Mouse (Mus musculus): Measurements from ENCODE around the gene Csf3.
"Not testable (repeated sequence)": the region's sequence is repeated elsewhere in the genome, so short reads cannot be mapped to it uniquely, and the experiment has no call there.

Gene Csf3

DNA sequence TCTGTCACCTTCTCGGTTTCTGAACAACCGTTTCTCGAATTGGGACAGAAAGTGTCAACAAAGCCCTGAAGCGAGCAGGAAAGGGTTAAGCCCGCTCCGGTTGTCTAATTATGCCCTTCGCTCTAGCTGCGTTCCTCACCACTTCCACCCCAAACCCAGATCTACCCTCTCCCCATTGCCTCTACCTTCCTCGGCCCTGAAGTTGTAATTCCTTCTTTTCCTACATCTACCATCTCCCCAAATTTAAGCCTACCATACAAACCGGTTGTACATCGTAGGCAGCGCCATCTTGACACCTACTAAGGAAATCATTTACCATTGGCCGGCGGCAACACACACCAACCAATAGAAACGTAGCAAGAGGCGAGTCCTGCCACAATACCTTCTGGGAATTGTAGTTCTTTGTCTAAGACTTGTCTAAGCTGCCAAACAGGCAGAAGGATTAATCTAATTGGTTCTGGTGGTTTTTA, 28.1 kb downstream of the Csf3 start, which contains the start of gene Med24:
TSS of gene Med24 (minus strand) at position 317 of the 470 bp plus-strand sequence.
- DNase-seq (ENCODE audit: extremely low spot score), result peak; percentile 89

DNA sequence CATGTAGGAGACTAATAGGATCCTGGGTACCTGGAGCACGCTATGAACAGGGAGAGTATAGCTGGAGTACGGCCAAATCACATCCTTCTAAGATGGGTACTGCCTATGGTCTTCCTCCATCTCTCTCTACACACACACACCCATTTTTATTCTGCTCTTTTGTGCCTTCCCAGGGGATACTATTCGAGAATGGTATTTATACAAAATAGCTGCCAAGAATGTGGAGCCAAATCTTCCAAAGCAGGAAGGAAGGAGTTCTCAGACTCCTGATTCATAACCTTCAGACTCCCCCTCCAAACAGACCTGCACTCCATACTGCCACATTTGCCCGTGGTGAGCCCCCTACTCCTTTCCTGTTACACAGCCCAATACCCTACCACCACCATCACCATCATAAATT, 29.7 kb downstream of the Csf3 start:
- DNase-seq (ENCODE audit: extremely low spot score), result no peak

DNA sequence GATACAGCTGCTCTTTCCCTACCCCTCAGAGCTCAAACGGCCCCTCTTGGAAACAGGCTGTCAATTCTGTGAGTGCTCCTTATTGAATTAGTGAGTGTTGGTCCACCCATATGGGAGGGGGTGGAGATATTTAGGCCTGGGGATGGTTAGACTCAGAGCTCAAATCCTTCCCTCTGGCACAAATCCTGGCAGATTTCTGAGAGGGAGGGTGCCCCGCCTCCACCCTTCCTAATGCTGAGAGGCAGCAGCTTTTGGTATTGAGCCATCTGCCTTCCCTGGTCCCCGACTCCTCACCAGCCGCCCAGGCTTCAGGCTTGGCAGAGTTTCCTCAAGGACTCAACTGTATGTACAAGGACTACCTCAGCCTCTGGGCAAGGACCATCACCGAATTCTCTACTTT, 30.1 kb downstream of the Csf3 start:
- no peak for DNase-seq (ENCODE audit: extremely low spot score)

DNA sequence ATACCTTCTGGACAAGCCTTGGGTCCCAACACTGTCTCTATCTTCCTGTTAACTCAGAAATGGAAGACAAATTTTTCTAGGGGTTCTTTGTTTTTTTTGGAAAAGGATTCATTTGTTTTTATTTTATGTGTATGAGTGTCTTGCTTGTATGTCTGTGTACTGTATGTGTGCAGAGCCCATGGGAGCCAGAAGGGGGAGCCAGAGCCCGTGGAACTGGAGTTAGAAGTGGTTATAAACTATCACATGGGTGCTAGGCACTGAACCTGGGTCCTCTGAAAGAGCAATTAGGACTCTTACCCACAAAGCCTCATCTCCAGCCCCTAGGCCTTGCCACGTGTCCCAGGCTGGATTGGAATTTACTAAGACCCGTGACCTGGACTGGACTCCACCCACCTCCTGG, 33.0 kb downstream of the Csf3 start:
- DNase-seq (ENCODE audit: extremely low spot score), result no peak

DNA sequence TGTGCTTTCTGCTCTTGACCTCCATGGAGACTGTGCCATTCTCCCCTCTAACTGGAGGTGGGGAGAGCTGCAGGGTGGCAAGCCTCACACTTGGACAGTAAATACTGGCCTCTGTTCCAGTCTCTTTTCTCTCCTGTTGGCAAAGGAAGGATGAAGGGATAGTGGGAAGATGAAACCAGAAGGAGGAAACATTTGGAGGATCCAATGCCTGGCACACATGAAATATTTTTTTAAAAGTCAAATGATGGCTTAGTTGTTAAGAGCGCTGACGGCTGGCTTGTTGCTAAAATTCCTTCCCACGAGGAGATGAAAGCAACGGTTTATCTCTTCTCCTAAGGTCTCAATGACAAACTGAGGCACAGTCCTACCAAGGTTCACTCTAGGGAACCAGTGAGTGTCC, 34.0 kb downstream of the Csf3 start:
- no peak for DNase-seq (ENCODE audit: extremely low spot score)

DNA sequence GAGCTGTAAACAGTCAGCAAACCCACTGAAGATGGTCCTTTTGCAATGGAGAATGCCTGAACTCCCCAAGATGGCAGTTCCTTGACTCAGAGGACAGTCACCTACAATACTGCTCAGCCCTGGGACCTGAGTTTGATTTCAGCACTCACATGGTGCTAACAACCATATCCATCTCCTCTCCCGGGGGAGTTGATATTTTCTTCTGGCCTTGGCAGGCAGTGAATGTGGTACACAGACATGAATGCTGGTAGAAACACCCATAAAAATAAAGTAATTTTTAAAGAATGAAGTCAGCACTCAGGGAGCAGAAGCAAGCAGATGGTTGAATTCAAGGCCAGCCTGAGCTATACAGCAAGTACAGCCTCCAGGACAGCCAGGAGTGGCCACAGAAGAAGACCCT, 35.1 kb downstream of the Csf3 start:
- no peak for DNase-seq (ENCODE audit: extremely low spot score)

DNA sequence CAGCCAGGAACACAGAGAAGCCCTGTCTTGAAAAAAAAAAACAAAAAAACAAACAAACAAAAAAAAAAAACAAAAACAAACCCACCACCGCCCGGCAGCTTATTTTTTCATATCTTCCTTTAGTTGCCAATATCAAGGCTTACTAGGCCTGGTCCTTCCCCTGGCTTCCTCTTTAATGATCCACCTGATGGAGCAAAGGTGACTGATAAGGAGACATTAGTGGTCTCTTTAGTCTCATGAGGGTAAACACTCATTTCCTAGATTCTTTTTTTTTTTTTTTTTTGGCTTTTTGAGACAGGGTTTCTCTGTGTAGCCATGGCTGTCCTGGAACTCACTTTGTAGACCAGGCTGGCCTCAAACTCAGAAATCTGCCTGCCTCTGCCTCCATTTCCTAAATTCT, 36.2 kb downstream of the Csf3 start:
- not testable (repeated sequence) for DNase-seq (ENCODE audit: extremely low spot score)

DNA sequence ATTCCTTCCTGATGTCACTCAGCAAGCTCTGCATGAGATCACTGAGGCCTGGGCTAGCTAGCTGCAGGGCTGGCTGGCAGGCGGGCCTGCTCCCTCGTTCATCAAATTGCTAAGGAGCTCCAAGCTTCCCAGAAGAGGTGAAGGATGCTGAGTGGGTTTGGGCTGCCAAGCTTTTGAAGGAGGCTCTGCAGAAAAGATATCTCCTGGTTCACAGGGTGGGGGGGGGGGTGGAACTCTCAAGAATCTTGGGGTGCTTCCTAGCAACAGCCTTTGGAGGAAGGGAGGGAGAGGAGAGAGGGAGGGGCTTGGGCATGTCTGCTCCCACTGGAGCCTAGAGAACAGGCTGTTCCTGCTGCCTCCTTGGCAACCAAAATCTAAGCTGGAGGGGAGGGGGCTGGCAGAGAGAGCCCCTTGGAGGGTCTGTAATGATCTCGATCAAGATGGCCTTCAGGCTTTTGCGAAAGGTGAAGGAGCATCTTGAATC, 37.4 kb downstream of the Csf3 start:
- no peak for DNase-seq (ENCODE audit: extremely low spot score)

DNA sequence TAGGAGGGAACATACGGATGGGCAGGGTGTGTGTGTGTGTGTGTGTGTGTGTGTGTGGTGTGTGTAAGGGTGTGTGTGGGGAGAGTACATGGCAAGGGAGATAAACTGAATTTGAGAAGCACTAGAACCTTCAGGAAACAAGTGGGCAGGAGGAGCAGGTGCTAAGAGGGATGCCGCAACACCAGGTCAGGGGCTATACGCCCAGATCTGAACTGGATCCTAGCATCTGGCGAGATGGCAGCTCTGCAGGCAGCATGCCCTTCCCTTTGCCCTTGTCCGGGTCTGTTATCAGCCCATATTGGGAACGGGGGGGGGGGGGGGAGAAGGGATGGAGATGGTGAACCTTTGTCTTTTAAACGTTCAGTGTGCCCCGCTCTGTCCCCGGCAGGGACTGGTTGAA, 37.9 kb downstream of the Csf3 start:
- DNase-seq (ENCODE audit: extremely low spot score), result no peak

DNA sequence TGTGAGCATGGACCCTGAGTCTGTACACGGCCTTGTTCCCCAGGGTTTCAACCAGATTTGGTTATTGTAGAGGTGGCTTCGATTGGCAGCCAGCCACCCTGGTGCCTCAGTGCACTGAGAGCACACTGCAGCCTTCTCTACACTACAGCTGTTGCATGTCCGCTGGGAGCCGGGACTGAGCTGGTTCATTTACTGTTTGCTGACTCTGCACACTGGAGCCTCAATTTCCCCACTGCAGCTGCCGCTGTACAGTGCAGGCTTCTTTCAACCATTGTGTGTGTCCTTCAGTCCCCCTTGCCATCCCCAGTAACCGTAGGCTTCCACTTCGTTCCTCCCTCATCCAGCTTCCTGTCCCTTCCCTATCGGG, 38.9 kb downstream of the Csf3 start:
- DNase-seq (ENCODE audit: extremely low spot score), result no peak

DNA sequence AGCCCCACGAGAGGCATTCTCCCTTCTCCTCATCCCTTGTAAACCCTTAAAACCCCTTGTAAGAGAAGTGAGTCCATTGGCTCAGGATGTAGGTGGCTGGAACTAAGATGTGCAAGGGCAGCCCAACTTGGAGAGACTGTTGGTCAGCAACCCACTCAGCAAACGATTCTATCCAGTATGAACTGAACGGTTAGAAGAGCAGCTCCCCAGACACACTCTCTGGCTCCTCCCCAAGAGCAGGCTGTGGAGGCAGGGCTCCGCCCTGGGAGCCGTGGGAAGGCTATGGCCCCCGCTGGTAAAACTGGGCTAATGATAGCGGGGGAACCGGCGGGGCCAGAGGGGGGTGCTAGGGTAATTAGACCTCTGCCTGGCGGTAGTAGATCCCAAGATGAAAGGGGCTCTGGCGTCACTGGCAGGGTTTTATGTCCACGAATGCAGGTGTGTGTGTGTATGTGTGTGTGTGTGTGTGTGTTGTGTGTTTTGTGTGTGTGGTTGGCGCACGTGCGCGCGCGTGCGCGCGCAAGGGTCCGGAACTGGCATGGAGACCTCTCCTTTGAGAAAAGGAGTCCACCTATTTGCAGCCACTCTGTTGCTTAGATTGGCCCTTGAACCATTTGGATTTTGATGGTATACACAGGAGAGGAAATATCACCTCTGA, 39.5 kb downstream of the Csf3 start, which contains the start of gene Thra:
TSS of gene Thra (plus strand) at position 246 of the 658 bp plus-strand sequence.
- DNase-seq (ENCODE audit: extremely low spot score), result peak; percentile 81

DNA sequence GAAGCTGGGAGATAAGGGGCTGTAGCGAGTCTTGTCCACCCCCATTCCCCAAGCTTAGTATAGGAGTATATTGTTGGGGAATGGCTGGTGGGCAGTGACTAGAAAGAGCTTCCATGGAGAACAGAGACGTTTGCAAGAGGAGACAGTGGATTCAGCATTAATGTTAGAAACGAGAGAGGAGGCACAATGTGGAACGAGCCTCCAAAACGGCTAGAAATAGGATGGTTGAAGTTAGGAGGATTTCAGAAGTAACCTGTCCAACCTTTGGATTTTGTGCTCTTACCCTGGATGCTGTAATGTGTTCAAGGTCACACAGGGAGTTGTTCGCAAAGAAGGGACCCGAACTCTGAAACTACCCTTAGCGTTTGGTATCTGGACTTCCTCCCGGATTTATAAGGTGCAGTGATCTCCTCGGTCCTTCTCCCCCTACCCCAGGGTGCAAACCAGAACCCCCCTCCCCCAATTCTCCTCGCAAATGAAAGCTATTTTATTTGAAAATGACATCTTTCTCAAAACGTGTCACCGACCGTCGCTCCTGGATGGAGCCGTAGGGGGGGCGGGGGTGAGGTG, 40.1 kb downstream of the Csf3 start:
- DNase-seq (ENCODE audit: extremely low spot score), result no peak

DNA sequence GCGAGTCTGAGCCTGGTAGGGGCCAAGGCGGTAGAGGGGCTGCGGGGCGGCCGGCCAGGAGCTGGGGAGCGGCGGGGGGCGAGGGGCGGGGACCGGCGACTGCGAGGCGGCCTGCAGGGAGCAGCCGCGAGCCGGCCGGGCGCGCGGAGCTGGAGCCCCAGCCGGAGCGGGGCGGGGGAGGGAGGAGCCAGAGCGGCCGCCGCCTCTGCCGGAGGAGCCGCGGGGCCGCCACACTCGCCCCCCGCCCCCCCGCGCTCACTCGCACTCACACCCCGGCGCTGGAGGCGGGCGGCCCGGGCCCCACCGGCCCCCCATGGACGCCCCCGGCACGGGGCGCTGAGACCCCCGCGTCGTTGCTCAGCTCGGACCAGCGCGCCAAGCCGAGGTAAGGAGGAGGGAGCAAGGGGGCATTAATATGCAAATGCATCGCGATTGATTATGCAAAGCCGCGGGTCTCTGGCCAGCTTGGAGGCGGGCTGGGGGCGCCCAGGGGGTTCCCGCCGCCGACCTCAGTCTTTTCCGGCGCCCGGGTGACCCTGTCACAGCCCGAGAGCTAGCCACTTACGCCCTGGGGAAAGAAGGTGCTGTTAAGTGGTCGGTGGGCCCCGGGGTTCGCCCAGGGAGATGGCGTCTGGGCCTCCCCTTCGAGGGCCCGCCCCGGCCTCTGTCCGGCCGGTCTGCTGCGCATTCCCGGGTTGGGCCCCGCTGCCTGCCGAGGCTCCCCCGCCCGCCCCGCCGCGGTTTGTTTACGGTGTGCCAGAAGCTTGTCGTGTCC, 40.7 kb downstream of the Csf3 start:
- peak; percentile 91 for DNase-seq (ENCODE audit: extremely low spot score)

DNA sequence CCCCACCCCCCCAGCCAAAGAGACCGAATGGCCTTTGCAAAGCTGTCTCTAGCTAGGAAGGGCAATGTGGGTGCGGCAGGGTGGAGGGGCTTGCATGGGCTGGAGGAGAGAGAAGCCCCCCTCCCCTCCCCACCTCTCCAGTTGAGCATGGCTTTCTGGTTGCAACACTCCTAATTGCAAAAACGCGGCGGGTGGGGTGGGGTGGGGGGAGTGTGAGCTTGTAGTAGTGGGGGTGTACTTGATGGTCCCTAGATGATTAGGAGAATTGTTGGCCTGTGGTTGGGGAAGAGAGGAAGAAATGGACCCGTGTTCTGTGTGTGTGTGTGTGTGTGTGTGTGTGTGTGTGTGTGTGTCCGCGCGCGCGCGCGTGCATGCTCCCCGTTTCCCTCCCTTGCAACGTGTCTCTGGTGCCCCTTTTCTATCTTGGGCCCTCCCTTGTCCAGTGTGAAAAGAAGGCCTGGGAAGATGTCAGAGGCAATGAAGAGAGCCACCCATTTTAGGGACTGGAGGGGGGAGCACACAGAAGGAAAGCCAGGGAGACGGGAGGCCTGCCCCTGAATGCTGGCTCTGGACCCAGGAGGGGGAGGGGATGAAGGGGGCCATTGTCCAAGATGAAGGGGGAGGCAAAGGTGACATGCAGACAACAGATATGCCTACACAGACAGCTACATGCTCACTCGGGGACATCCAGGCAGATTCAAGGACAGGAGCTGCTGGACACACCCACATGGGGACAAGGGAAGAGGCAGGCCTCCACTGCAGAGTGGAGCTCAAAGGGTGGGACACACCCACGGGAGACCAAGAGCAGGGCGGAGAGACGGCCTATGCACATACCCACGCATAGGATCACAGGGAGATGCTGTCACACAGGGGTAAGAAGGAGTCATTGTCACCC, 41.6 kb downstream of the Csf3 start:
- DNase-seq (ENCODE audit: extremely low spot score), result no peak

DNA sequence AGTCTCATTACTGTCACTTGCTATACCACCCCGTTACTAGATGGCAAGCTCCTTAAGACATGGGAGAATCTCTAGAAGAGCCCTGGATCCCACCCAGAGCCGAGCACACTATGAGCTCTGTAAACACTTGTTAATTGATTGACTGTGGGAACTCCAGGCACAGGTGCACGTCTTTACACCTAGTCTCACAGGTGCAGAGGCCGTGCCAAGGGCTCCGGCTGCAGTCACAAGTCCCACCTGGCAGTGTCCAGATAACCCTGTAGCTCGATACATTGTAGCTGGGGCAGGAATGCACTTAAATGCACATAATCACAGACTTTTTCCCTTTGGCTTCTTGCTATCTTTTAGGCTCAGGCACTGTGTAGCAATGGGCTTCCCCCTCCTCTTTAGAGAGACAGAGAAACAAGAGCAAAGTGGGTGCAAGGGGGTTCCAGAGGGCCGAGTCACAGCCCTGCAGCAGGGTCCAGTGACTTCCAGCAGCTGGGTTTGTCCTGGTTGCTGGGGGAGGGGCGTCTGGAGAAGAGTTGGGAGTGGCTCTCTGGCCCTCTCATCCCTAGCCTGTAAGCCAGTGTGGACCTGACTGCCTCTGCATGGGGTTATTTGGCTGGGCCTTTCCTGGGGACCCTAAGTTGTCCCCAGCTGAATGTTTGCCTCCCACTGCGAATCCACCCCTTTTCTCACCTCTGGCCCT, 42.7 kb downstream of the Csf3 start:
- DNase-seq (ENCODE audit: extremely low spot score), result peak; percentile 67

DNA sequence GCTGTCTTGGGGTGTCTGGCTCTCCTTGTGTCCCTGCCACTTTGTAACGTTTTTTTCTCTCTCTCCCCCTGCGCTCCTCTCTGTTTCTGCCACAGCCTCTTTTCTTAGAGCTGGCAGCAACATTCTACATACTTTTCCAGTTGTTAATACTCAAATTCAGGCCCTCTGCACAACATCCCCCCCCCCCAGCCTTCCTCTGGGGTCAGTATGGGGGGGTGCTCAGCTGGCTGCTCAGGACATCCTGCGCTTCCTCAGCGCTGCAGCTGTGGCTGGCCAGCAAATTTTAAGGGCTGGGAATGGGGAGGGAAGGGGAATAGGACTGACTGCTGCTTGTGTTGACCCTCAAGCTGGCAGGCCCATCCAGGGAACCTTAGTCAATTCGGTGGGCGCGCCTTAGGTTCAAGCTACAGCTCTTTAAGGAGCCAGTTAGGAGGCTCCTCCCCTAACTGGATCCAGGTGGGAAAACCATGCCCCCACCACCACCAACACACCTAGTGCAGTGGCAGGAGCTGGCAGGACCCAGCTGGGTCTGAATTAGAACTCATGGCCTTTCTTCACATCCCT, 43.5 kb downstream of the Csf3 start:
- no peak for DNase-seq (ENCODE audit: extremely low spot score)

DNA sequence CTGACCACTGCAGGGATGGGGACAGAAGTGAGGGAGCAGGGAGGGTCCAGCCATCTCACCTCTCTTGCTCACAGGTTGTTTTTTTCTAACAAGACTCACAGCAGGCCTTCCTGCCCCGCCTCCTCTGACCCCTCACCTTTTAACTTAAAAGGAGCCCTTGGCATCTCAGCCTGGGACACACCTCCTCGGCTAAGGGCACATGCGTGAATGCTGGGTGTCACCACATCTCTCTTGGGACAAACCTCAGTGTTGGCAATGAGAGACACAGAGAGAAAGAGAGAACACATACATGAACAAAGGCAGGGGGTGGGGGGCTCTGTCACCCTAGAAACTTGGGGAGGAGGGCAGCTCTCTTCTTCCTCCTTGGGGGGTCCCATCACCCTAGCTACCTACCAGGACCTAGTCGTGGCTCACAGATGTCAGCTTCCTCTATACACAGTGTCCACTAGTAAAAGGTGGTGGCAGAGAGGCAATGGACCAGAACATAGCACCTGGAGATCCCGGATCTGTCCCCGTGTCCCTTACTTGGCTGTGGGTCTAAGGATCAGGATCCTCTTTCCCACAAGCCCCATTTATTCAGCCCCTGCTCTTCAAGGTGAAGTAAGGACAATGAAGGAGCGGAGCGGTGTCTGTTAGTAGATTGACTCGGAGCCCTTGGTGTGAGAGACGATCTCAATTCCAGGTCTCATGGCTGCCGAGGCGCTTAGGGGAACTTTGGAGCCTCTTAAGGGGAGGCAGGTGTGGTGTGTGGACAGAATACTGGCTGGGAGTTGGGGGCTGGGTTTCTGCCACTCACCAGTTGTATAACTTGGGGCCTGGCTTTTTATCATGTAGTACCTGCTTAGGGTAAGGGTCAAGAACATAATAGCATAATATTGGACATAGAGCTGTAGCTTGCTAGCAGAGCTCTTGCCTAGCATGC, 45.1 kb downstream of the Csf3 start:
- no peak for DNase-seq (ENCODE audit: extremely low spot score)

DNA sequence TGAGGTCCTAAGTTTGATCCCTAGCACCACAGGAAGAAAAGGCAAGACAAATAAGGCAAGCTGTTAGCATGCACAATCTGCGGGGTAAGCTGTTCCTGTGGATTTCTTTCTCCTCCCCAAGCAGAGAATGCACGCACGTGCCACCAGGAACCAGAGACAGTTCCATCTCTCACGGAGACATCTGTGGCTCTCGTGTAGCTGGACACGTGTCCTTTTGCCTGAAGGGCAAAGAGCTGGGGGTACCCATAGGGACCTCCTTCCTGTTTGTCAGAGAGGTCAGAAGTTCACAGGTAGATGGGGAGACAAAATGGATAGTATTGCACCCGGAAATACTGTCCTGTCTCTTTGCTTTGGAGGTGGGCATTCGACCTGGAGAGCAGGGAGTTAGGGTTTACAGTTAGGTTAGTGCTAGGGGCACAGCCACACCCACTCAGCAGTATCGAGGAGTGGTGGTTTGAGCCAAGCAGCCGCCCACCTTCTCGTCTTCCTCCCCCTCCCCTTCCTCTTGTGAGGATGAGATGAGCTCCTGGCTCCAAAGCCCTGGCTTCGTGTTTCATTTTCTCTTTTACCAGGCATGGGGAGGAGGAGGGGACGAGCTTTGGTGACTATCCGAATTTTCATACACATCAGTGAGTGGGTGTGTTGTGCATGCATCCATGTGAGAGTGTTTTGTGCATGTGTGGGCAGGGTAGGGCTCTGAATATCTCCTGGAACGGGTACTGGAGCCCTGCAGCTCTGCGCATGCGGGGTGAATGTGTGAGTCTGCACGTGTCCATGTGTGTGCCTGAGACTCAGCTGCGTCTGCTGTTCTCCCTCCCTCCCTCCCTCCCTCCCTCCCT, 46.0 kb downstream of the Csf3 start:
- DNase-seq (ENCODE audit: extremely low spot score), result peak; percentile 74

Measured in embryo, embryonic 9.5 days (tissue).